Mouse (Mus musculus) lung, embryonic 16.5 days (tissue): ENCODE measurements around the gene Olfr1086. TPM values are rescaled to one million over a fixed set of nuclear protein-coding genes. Genes with fewer than 3 reads are reported as not detected.
"Not testable (repeated sequence)": the region's sequence is repeated elsewhere in the genome, so short reads cannot be mapped to it uniquely, and the experiment has no call there.

Experiments
- ATAC-seq: fragments of 200-750 bp; cut with Nextera tagmentation; 2 replicates; pipeline ENCODE4 v1.8.0; 2017; ENCODE audit warnings: low read depth, mild to moderate bottlenecking, moderate library complexity
- H3K27ac ChIP-seq: fragments of 300-500 bp; sonication (generic); 2 replicates; pipeline ENCODE4 v1.5.1; 2014; ENCODE audit warnings: mild to moderate bottlenecking, control low read depth, low read length
- H3K27me3 ChIP-seq: fragments of 300-500 bp; sonication (generic); 2 replicates; pipeline ENCODE4 v1.6.1; 2014; ENCODE audit warnings: low read depth, low read length, mixed read lengths; ENCODE audit not compliant: control insufficient read depth, insufficient read depth
- H3K36me3 ChIP-seq: fragments of 300-500 bp; sonication (generic); 2 replicates; pipeline ENCODE4 v1.6.1; 2014; ENCODE audit warnings: low read length; ENCODE audit not compliant: control insufficient read depth, insufficient read depth
- H3K4me1 ChIP-seq: fragments of 300-500 bp; sonication (generic); replicated peaks from 2 replicates; pipeline ENCODE4 v1.6.1; 2014; ENCODE audit warnings: low read length, mixed read lengths; ENCODE audit not compliant: control insufficient read depth, insufficient read depth
- H3K4me2 ChIP-seq: fragments of 300-500 bp; sonication (generic); 2 replicates; pipeline ENCODE4 v1.6.1; 2014; ENCODE audit warnings: low read depth, low read length, control low read depth
- H3K4me3 ChIP-seq: fragments of 300-500 bp; sonication (generic); 2 replicates; pipeline ENCODE4 v1.5.1; 2014; ENCODE audit warnings: mild to moderate bottlenecking, low read length, control low read depth
- H3K9ac ChIP-seq: fragments of 300-500 bp; sonication (generic); 2 replicates; pipeline ENCODE4 v1.6.1; 2014; ENCODE audit warnings: low read length, control low read depth
- H3K9me3 ChIP-seq: fragments of 300-500 bp; sonication (generic); 2 replicates; pipeline ENCODE4 v1.6.1; 2016; ENCODE audit warnings: low read length; ENCODE audit not compliant: control insufficient read depth
- WGBS: fragments of 180-500 bp; shearing (Covaris S2); extraction: QIAGEN DNeasy Blood & Tissue Kit; methylation state at CpG from one replicate; pipeline ENCODE4 v1.1.7; 2014; 5-methylcytosine and 5-hydroxymethylcytosine counted together
- polyA plus RNA-seq: library from polyadenylated mRNA; unstranded; fragments of >200 nt; fragmentation: Nextera tagmentation; extraction: Ambion mirVana; gene quantifications from 2 replicates; pipeline ENCODE4 v1.2.1, GENCODE M21; 2015

Gene Olfr1086
- polyA plus RNA-seq, result not detected in 2 replicates

GRCm38 (mm10) chr2:86679992-86680391 is at the start of gene Olfr1086:
Gene Olfr1086, minus strand, starts transcription at chr2:86680092.
- Histone ChIP-seq H3K27me3 (no peaks in the 10 kb centered on the region), H3K9ac (no peak within 1 kb of the TSS), H3K4me3 (no peak within 1 kb of the TSS), H3K4me1 (no peaks in the 10 kb centered on the region), H3K4me2 (no peak within 1 kb of the TSS), H3K27ac (no peak within 1 kb of the TSS), H3K9me3 (no peaks in the 10 kb centered on the region), H3K36me3 (no peaks in the 10 kb centered on the region)
- WGBS, result 70% methylated on average over 2 of the region's 2 CpGs
- no peak for ATAC-seq

GRCm38 (mm10) chr2:86698295-86698694 is 18.4 kb upstream of the Olfr1086 start, which contains the start of gene Olfr1087:
Gene Olfr1087, minus strand, starts transcription at chr2:86698395.
- H3K9ac ChIP-seq, result no peak within 1 kb of the TSS
- no peak within 1 kb of the TSS for H3K27ac ChIP-seq
- H3K27me3 ChIP-seq, result no peaks in the 10 kb centered on the region
- H3K4me3 ChIP-seq, result no peak within 1 kb of the TSS
- no peak for ATAC-seq
- no peaks in the 10 kb centered on the region for H3K36me3 ChIP-seq
- H3K9me3 ChIP-seq, result no peaks in the 10 kb centered on the region
- no peak within 1 kb of the TSS for H3K4me2 ChIP-seq
- no peaks in the 10 kb centered on the region for H3K4me1 ChIP-seq

DNA sequence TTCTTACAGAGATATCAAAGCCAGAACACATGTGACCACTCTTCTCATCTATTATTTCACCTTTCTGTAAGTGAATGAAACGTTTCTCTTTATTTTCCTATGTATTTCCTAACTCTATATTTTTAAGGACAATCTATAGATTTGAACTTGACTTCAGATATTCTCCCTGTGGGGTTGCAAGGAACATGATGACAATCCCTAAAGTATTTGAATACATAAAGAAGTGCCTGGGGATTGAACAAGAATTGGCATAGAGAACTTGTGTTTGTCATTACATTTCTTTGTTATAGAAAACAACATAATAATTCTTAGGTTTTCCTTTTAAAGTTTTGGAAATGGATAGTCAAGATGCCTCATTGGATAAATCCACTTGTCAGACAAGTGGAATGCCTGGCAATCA is 18.0 kb downstream of the Olfr1086 start, which contains the start of gene Olfr1085:
Olfr1085 (minus strand) TSS at position 101 of the 400 bp plus-strand sequence.
- H3K9me3 ChIP-seq, result no peaks in the 10 kb centered on the region
- no peak for ATAC-seq
- no peak within 1 kb of the TSS for H3K27ac ChIP-seq
- H3K9ac ChIP-seq, result no peak within 1 kb of the TSS
- H3K36me3 ChIP-seq, result no peaks in the 10 kb centered on the region
- H3K27me3 ChIP-seq, result no peaks in the 10 kb centered on the region
- H3K4me3 ChIP-seq, result no peak within 1 kb of the TSS
- 17% methylated on average over 1 of the region's 1 CpGs for WGBS
- H3K4me2 ChIP-seq, result no peak within 1 kb of the TSS
- no peaks in the 10 kb centered on the region for H3K4me1 ChIP-seq

DNA sequence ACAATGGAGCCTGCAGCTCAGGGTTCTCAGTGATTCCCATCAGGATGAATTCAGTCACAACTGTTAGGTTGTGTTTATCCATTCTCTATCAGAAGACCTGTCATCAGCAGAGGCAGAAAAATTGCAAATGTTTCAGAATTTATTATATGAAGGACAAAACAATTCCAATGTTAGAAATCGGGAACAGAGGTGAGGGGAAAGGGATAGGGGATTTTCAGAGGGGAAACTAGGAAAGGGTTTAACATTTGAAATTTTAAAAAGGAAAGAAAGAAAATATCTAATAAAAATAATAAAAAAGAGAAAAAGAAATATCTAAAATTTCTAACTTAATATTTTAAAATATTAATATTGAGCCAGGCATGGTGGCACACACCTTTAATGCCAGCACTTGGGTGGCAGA is 40.3 kb downstream of the Olfr1086 start, which contains the start of gene Olfr1084:
Olfr1084 (minus strand) TSS at position 101 of the 400 bp plus-strand sequence.
- not testable (repeated sequence) for H3K27ac ChIP-seq, H3K36me3 ChIP-seq, H3K4me3 ChIP-seq, ATAC-seq, H3K27me3 ChIP-seq, H3K4me2 ChIP-seq, H3K9ac ChIP-seq, H3K9me3 ChIP-seq, H3K4me1 ChIP-seq
- 62% methylated on average over 1 of the region's 1 CpGs for WGBS

Other genes with a start within 250 kb of the Olfr1086 start
- not detected in 2 replicates for gene Olfr1065, start 229.5 kb downstream of the Olfr1086 start, polyA plus RNA-seq
- not detected in 2 replicates for gene Olfr1066, start 223.8 kb downstream of the Olfr1086 start, polyA plus RNA-seq
- not detected in 2 replicates for gene Olfr228, start 192.7 kb downstream of the Olfr1086 start, polyA plus RNA-seq
- not detected in 2 replicates for gene Olfr1076, start 171.6 kb downstream of the Olfr1086 start, polyA plus RNA-seq
- not detected in 2 replicates for gene Olfr1079, start 137.6 kb downstream of the Olfr1086 start, polyA plus RNA-seq
- gene Olfr1080, start 121.9 kb downstream of the Olfr1086 start, polyA plus RNA-seq, result not detected in 2 replicates
- gene Olfr1082, start 81.1 kb downstream of the Olfr1086 start, polyA plus RNA-seq, result not detected in 2 replicates
- not detected in 2 replicates for gene Olfr1084, start 40.4 kb downstream of the Olfr1086 start, polyA plus RNA-seq
- gene Olfr1085, start 18.1 kb downstream of the Olfr1086 start, polyA plus RNA-seq, result not detected in 2 replicates
- not detected in 2 replicates for gene Olfr1087, start 18.3 kb upstream of the Olfr1086 start, polyA plus RNA-seq
- not detected in 2 replicates for gene Olfr1089, start 53.6 kb upstream of the Olfr1086 start, polyA plus RNA-seq
- gene Olfr1090, start 78.9 kb upstream of the Olfr1086 start, polyA plus RNA-seq, result not detected in 2 replicates
- not detected in 2 replicates for gene Olfr1093, start 102.4 kb upstream of the Olfr1086 start, polyA plus RNA-seq
- gene Olfr141, start 129.9 kb upstream of the Olfr1086 start, polyA plus RNA-seq, result not detected in 2 replicates
- not detected in 2 replicates for gene Olfr1094, start 144.6 kb upstream of the Olfr1086 start, polyA plus RNA-seq
- gene Olfr1095, start 171.6 kb upstream of the Olfr1086 start, polyA plus RNA-seq, result not detected in 2 replicates
- gene Gm13723, start 194.7 kb upstream of the Olfr1086 start, polyA plus RNA-seq, result not detected in 2 replicates
- not detected in 2 replicates for gene Olfr1097, start 212.1 kb upstream of the Olfr1086 start, polyA plus RNA-seq
- gene Olfr1098, start 244.5 kb upstream of the Olfr1086 start, polyA plus RNA-seq, result not detected in 2 replicates